Mouse (Mus musculus) lung, postnatal 14 days (tissue): ENCODE measurements at regions not wholly inside any gene's neighbourhood (a gene's known extent, or its start where the extent isn't known, plus 50 kb on each side); places are given as distances from the start of the nearest gene placed in this dataset.
A peak's percentile ranks its signal among the peaks of the same experiment; 100 is the strongest.

Source experiments
- DNase-seq: peaks from one replicate; pipeline ENCODE4 v3.0.0; 2021

DNA sequence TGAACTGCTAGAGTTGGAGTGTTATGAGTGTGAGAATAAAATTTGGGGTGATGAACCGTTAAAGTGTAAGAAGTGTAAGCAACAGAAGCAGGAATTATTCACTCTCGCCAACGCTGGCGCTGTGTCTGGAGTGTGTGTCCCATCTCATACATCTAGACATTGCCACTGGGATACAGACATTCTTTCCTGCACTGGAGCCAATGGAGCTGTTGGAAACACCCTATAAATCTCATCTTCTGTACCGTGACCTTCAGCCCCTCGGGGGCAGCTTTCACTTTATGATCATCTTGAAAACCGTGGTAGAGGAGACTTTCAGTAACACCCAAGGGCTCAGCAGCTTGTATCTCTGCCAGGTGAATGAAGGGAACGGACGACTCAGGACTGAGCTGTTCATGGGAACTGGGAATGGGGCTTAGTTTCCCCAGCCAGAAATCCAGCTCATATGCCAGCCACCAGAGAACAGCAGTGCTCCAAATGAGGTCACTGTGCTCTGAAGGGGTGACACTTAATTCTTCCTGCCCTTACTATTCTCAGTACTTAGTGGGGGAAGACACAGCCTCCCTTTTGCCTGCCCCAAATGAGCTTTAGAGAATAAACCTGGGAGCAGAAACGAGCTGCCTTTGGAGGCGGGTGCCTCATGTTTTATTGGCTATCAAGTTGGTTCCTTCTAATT is 293.6 kb downstream of the Slc4a3 start:
- peak; percentile 10 for DNase-seq

DNA sequence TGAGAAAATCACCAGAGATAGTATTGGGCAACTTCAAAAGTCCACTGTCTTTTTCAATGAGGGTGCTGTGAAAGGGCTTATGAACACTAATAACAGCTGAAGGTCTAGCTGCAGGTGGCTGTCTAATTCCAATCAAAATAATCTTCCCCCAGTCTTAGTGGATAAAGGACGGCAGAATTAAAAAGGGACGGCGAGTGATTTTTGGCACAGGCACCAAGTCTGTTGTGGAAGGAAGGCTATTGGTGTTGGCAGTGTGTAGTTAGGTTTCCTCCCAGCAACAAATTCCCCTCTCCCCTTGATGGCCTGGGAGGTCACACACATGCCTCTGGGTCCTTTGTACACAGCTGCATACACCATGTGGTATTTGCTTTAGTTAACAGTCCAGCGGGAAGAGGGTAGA is 296.3 kb downstream of the Slc4a3 start:
- no peak for DNase-seq

GRCm38 (mm10) chr1:75843326-75843725 is 297.3 kb downstream of the Slc4a3 start:
- no peak for DNase-seq

DNA sequence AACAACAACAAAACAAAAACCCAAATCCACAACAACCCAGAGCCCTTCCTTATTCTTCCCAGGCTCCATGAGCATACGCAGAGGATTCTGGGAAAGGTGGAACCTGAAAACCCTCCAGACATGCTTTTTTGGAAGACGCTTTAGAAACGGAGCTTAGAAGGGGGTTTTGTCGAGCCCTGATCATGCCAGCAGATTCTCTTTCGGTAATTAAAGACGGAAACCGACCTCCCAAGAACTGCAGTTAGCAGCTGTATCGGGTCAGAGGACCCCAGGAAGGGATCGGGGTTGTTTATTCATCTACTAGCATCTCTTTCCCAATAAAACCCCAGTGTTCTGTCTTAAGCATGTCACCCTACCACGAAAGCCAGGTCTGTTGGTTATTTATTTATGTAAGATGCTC is 298.1 kb downstream of the Slc4a3 start:
- no peak for DNase-seq

DNA sequence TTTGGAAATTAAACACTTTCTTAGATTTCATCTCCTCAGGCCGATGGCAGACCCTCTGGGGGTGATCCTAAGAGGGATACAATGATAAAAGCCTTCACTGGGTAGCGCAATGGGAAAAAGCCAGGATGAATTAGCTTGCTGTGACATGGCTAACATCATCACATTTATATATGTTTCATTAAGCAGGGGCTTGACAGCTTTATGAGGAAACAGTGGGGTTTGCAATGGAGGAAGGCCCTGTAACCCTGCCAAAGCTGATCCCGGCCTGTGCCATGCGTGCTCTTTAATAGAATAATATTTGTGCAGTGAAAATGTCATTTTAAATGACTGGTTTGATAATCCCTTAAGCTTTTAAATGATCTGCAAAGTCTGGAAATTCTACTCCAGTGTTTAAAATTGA is 298.5 kb downstream of the Slc4a3 start:
- DNase-seq = no peak

- DNase-seq = no peak
Observed at GRCm38 (mm10) chr1:75844981-75845380, 298.9 kb downstream of the Slc4a3 start.

GRCm38 (mm10) chr1:75845771-75846535 is 299.9 kb downstream of the Slc4a3 start:
- DNase-seq = no peak

DNA sequence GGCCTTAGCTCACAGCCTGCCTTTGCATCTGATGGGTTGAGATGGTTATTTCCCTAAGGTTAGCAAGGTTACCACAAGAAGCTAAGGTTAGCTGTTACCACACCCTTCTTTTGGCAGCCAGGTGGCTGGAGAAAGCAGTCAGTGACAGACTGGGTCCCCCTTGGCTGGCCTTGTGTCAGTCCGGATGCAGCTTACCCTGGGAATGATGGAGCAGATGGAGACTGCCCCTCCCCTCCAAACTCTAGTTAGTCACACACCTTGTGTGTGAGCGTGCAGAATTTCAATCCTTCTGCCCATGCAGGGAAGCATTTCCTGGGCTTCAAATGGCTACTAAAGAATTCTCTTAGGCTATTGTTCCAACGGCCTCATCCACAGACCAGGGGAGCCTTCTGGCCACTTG is 301.6 kb downstream of the Slc4a3 start:
- DNase-seq = no peak

GRCm38 (mm10) chr1:75848436-75848835 is 302.4 kb downstream of the Slc4a3 start:
- DNase-seq = no peak

DNA sequence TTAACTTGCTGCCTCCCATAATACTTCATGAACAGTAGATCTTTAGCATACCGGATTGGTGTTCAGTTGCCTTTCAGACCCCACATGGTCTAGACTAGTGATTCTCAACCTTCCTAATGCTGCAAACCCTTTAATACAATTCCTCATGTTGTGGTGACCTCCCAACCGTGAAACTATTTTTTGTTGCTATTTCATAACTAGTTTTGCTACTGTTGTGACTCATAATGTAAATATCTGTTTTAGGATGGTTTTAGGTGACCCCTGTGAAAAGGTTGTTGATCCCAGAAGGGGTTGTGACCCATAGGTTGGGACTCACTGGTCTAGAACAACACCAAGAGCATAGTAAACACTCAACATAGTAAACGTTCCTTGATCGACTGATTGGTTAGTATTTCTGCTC is 304.1 kb downstream of the Slc4a3 start:
- DNase-seq = no peak

- DNase-seq = no peak
Observed at GRCm38 (mm10) chr1:75858551-75859255, 312.6 kb downstream of the Slc4a3 start.

DNA sequence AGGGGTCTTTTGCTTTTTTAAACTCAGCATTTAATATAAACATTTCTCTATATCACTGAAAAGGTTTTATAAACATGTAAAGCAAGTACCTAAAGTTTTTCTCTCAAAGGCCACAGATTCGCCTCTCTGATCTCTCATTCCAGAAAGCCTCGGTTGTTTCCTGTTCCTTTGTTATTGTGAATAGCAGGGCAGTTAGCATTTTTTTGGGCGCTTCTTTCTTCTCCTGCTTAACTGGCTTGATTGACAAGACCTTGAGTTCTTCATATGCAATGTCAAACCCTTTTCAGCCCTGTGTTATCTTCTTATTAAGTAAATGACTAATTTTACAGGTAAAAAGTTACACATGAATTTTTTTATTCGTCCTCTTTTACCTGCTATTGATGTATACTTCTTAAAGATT is 316.7 kb downstream of the Slc4a3 start:
- DNase-seq = no peak

- DNase-seq = no peak
Observed at GRCm38 (mm10) chr1:75866556-75866955, 320.5 kb downstream of the Slc4a3 start.

DNA sequence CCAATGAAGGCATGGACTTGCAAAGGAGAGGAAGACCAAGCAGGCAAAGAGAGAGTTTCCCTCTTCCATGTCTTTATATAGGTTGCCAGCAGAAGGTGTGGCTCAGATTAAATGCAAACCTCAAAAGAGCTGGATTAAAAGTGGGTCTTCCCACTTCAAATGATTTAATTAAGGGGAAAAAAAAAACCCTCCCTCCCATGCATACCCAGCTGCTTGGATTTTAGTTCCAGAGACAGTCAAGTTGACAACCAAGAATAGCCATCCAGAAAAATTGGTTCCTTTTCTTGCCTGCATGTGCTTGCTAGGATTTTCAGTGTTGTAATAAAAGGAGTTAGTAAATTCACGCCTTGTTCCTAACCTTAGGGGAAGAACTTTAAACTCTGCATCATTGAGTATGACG is 323.3 kb downstream of the Slc4a3 start:
- DNase-seq = no peak

DNA sequence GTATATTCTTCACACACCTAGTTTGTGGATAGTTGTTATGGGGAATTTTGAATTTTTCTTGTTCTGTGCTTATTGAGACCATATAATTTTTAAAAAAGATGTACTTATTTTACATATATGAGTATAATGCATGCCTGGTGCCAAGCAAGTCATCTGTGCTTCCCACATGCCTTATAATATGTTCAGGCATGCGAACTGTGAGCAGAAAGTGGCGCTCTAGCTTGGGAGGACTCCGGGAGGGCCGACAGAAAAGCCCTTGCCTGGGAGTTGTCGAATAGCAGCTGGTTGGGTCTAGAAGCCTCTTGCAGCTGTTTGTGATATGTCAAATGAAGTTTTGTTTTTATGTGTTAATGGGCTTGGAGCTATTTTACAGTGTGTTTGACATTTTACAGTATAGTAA is 323.8 kb downstream of the Slc4a3 start:
- DNase-seq = no peak

DNA sequence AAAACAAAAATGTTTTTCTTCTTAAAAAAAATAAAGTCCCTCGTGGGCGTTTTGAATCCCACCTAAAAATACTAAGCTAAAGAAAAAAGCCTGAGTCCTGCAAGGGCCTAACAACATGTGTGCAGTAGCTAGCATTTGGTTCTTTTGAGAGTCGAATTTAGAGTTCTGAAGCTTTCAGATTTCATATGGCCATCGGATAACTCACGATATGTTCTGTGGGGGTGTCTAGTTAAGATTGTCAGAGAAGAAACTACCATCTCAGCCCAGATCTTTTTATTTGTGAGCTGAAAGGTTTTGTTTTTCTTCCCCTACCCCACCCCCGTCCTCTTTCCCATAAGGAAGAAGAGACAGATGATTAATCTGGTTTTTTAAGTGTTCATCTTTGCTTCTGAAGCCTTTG is 327.8 kb downstream of the Slc4a3 start:
- no peak for DNase-seq

GRCm38 (mm10) chr1:75877209-75877608 is 331.1 kb downstream of the Slc4a3 start:
- DNase-seq = no peak

GRCm38 (mm10) chr1:75885632-75886031 is 339.6 kb downstream of the Slc4a3 start:
- DNase-seq = no peak

- DNase-seq = no peak
Observed at GRCm38 (mm10) chr1:75888499-75889208, 342.6 kb downstream of the Slc4a3 start.

GRCm38 (mm10) chr1:75889847-75890591 is 344.0 kb downstream of the Slc4a3 start:
- DNase-seq = no peak

- no peak for DNase-seq
Observed at GRCm38 (mm10) chr1:75890636-75891276, 344.7 kb downstream of the Slc4a3 start.

GRCm38 (mm10) chr1:75895550-75895949 is 349.5 kb downstream of the Slc4a3 start:
- no peak for DNase-seq
